Mouse (Mus musculus) midbrain, embryonic 12.5 days (tissue): ENCODE results near the gene Frat1. TPM values are rescaled to one million over a fixed set of nuclear protein-coding genes. Genes with fewer than 3 reads are reported as not detected.
A peak's percentile ranks its signal among the peaks of the same experiment; 100 is the strongest.

Source experiments
- ATAC-seq: fragments of 200-750 bp; cut with Nextera tagmentation; 2 replicates; pipeline ENCODE4 v1.8.0; 2017; ENCODE audit warnings: low read depth, moderate TSS enrichment, moderate library complexity; ENCODE audit not compliant: low FRiP score
- H3K27ac ChIP-seq: fragments of 300-500 bp; sonication (generic); replicated peaks from 2 replicates; pipeline ENCODE4 v1.5.1; 2016; ENCODE audit warnings: mild to moderate bottlenecking
- H3K27me3 ChIP-seq: fragments of 300-500 bp; sonication (generic); 2 replicates; pipeline ENCODE4 v1.6.1; 2016; ENCODE audit warnings: mild to moderate bottlenecking
- H3K36me3 ChIP-seq: fragments of 300-500 bp; sonication (generic); 2 replicates; pipeline ENCODE4 v1.6.1; 2016
- H3K4me1 ChIP-seq: fragments of 300-500 bp; sonication (generic); 2 replicates; pipeline ENCODE4 v1.6.1; 2016
- H3K4me2 ChIP-seq: fragments of 300-500 bp; sonication (generic); replicated peaks from 2 replicates; pipeline ENCODE4 v1.6.1; 2016; ENCODE audit warnings: mild to moderate bottlenecking, moderate library complexity
- H3K4me3 ChIP-seq: fragments of 300-500 bp; sonication (generic); 2 replicates; pipeline ENCODE4 v1.5.1; 2016; ENCODE audit warnings: mild to moderate bottlenecking
- H3K9ac ChIP-seq: fragments of 300-500 bp; sonication (generic); replicated peaks from 2 replicates; pipeline ENCODE4 v1.6.1; 2016; ENCODE audit warnings: mild to moderate bottlenecking, moderate library complexity
- H3K9me3 ChIP-seq: fragments of 300-500 bp; sonication (generic); 2 replicates; pipeline ENCODE4 v1.6.1; 2016; ENCODE audit warnings: mild to moderate bottlenecking
- WGBS: fragments of 180-500 bp; shearing (Covaris S2); methylation state at CpG from one replicate; pipeline ENCODE4 v1.1.7; 2016; 5-methylcytosine and 5-hydroxymethylcytosine counted together
- polyA plus RNA-seq: library from polyadenylated mRNA; unstranded; fragments of >200 nt; fragmentation: Nextera tagmentation; extraction: Ambion mirVana; gene quantifications from 2 replicates; pipeline ENCODE4 v1.2.1, GENCODE M21; 2016

The Frat1 gene
- polyA plus RNA-seq, 1 experiment from 2014 or later, result 15.5 TPM

DNA sequence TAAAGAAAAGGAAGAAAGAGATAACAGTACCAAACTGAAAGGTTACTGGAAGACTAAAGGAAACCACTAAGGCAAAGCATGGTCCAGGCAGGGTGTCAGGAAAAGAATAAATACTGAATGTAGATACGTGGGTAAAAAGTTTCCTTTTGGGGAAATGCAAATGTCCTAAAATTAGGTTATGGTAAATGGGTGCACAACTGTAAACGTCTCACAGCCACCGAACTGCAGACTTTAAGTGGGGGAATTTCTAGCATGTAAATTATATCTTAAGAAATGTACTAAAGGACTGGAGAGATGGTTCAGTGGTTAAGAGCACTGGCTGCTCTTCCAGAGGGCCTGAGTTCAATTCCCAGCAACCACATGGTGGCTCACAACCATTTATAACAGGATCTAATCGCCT is 11.0 kb upstream of the Frat1 start:
- 91% methylated on average over 4 of the region's 4 CpGs for WGBS
- ATAC-seq, result no peak
- no peaks in the 10 kb centered on the region for H3K36me3 ChIP-seq

DNA sequence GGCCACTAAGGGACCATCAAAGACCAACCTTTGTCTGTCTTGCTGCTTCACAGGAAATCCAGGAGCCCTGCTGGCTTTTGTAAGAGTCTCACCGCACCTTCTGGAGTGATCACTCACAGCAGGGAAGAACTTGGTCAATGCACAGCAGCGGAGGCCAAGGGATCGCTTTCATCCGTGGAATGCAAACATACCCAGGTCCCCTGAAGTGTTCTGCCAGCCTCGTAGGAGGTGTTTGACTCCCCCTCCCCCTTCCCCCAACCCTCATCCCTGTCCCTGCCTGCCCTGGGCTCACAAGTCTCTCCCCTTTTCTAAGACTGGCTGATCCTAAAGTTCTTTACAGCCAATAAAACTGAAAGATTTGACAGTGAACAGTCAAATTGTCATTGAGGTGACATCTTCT is 8.3 kb upstream of the Frat1 start:
- Histone ChIP-seq H3K4me2 (no peak overlapping the region), H3K4me3 (no peak overlapping the region), H3K9me3 (no peaks in the 10 kb centered on the region), H3K9ac (no peak overlapping the region), H3K4me1 (no peaks in the 10 kb centered on the region), H3K36me3 (no peaks in the 10 kb centered on the region), H3K27ac (no peak overlapping the region), H3K27me3 (0 out of 2 replicates have a peak, but pooled peaks cover 6% of the 10 kb centered on the region)
- 10% methylated on average over 5 of the region's 5 CpGs for WGBS
- no peak for ATAC-seq

More for the DNA sequence above, 11.0 kb upstream of the Frat1 start:
- no peak overlapping the region for H3K4me3 ChIP-seq
- H3K4me1 ChIP-seq, result no peaks in the 10 kb centered on the region
- peaks cover 4% of the 10 kb centered on the region; the same call in 1 of the 2 replicates for H3K9me3 ChIP-seq
- H3K27me3 ChIP-seq, result 0 out of 2 replicates have a peak, but pooled peaks cover 6% of the 10 kb centered on the region
- H3K27ac ChIP-seq, result no peak overlapping the region
- H3K4me2 ChIP-seq, result no peak overlapping the region
- no peak overlapping the region for H3K9ac ChIP-seq

GRCm38 (mm10) chr19:41822589-41822988 is 7.2 kb upstream of the Frat1 start:
- no peaks in the 10 kb centered on the region for H3K9me3 ChIP-seq
- no peaks in the 10 kb centered on the region for H3K4me1 ChIP-seq
- H3K27me3 ChIP-seq, result 0 out of 2 replicates have a peak, but pooled peaks cover 6% of the 10 kb centered on the region
- no peak for ATAC-seq
- H3K36me3 ChIP-seq, result no peaks in the 10 kb centered on the region
- H3K4me2 ChIP-seq, result no peak overlapping the region
- H3K27ac ChIP-seq, result no peak overlapping the region
- WGBS, result 91% methylated on average over 1 of the region's 1 CpGs
- H3K4me3 ChIP-seq, result no peak overlapping the region
- H3K9ac ChIP-seq, result no peak overlapping the region

DNA sequence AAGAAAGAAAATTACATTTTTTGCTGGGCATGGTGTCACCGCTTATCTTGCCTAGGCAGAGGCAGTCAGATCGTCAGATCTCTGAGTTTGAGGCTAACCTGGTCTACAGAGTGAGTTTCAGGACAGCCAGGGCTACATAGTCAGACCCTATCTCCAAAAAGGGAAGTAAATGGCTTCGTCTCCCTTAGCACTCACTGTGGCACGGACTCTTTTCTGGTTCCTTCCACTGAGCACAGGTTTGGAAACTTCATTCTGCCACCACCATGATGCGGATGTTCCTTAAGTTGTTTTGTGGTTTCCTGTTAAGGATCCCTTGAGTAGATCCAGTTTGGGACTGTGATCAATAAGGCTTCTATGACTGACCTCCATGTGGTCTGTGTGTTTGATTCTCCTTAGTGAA is 4.8 kb upstream of the Frat1 start:
- no peak overlapping the region for H3K4me2 ChIP-seq
- H3K27me3 ChIP-seq, result 0 out of 2 replicates have a peak, but pooled peaks cover 6% of the 10 kb centered on the region
- H3K4me3 ChIP-seq, result no peak overlapping the region
- 86% methylated on average over 5 of the region's 5 CpGs for WGBS
- no peaks in the 10 kb centered on the region for H3K4me1 ChIP-seq
- H3K9me3 ChIP-seq, result no peaks in the 10 kb centered on the region
- no peaks in the 10 kb centered on the region for H3K36me3 ChIP-seq
- H3K9ac ChIP-seq, result no peak overlapping the region
- no peak overlapping the region for H3K27ac ChIP-seq
- no peak for ATAC-seq

GRCm38 (mm10) chr19:41826529-41826928 is 3.2 kb upstream of the Frat1 start:
- H3K27me3 ChIP-seq, result peaks cover 6% of the 10 kb centered on the region
- ATAC-seq, result no peak
- no peak overlapping the region for H3K4me2 ChIP-seq
- no peaks in the 10 kb centered on the region for H3K36me3 ChIP-seq
- peaks cover 11% of the 10 kb centered on the region for H3K4me1 ChIP-seq
- H3K4me3 ChIP-seq, result no peak overlapping the region
- H3K27ac ChIP-seq, result no peak overlapping the region
- no peak overlapping the region for H3K9ac ChIP-seq
- no peaks in the 10 kb centered on the region for H3K9me3 ChIP-seq
- 90% methylated on average over 3 of the region's 3 CpGs for WGBS

DNA sequence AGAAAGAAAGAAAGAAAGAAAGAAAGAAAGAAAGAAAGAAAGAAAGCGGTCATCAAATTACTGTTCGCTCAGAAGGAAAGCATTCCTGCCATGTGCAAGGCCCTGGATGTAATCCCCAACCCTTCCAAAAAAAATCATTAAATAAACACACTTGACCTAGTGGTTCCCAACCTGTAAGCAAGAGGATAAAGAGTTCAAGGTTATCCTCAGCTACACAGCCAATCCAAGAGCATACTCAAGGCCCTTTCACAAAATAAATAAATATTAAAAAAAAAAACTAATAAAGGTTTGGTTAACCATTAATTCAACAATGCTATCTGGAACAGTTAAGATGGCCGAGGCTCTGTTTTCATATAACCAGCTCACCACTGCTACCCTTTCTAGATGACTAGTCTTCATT is 829 bp upstream of the Frat1 start:
- peak overlapping the region; percentile 47; the same call in 1 of the 2 replicates for H3K9ac ChIP-seq
- H3K9me3 ChIP-seq, result no peaks in the 10 kb centered on the region
- H3K4me2 ChIP-seq, result peak overlapping the region; percentile 98
- H3K4me3 ChIP-seq, result peak overlapping the region; percentile 79
- H3K4me1 ChIP-seq, result peaks cover 29% of the 10 kb centered on the region
- peak overlapping the region; percentile 74 for H3K27ac ChIP-seq
- ATAC-seq, result no peak
- no peaks in the 10 kb centered on the region for H3K36me3 ChIP-seq
- 62% methylated on average over 3 of the region's 3 CpGs for WGBS
- peaks cover 28% of the 10 kb centered on the region for H3K27me3 ChIP-seq

DNA sequence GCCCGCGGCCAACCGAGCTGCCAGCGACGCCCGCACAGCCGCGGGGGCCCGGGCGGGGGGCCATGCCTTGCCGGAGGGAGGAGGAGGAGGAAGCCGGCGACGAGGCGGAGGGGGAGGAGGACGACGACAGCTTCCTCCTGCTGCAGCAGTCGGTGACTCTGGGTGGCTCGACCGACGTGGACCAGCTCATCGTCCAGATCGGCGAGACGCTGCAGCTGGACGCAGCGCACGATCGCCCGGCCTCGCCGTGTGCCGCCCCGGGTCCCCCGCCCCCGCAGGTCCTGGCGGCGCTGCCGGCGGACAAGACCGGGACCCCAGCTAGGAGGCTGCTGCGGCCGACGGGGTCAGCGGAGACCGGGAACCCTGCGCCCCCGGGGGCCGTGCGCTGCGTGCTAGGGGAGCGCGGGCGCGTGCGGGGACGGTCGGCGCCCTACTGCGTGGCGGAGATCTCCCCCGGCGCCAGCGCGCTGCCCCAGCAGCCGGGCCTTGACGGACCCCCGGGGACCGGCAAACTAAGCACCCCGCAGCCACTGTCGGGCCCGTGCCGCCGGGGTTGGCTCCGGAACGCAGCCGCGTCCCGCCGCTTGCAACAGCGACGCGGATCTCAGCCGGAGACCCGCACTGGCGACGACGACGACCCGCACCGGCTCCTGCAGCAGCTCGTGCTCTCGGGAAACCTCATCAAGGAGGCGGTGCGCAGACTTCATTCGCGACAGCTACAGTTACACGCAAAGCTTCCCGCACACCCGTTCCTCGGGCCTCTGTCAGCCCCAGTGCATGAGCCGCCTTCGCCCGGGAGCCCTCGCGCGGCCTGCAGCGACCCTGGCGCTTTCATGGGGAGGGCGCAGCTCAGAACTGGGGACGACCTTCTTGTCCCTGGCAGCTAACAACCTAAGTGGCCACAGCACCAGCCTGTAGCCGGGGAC is 599 bp downstream of the Frat1 start:
- H3K4me1 ChIP-seq, result peaks cover 34% of the 10 kb centered on the region
- H3K27me3 ChIP-seq, result peaks cover 28% of the 10 kb centered on the region
- no peaks in the 10 kb centered on the region for H3K9me3 ChIP-seq
- peak overlapping the region; percentile 98 for H3K4me2 ChIP-seq
- H3K27ac ChIP-seq, result peak overlapping the region; percentile 92
- H3K36me3 ChIP-seq, result no peaks in the 10 kb centered on the region
- under 1% methylated on average over 85 of the region's 112 CpGs for WGBS
- peak overlapping the region; percentile 79 for H3K4me3 ChIP-seq
- ATAC-seq, result peak; percentile 67
- H3K9ac ChIP-seq, result peak overlapping the region; percentile 88

GRCm38 (mm10) chr19:41831101-41831570 is 1.4 kb downstream of the Frat1 start:
- H3K27ac ChIP-seq, result peak overlapping the region; percentile 92; the same call in 1 of the 2 replicates

DNA sequence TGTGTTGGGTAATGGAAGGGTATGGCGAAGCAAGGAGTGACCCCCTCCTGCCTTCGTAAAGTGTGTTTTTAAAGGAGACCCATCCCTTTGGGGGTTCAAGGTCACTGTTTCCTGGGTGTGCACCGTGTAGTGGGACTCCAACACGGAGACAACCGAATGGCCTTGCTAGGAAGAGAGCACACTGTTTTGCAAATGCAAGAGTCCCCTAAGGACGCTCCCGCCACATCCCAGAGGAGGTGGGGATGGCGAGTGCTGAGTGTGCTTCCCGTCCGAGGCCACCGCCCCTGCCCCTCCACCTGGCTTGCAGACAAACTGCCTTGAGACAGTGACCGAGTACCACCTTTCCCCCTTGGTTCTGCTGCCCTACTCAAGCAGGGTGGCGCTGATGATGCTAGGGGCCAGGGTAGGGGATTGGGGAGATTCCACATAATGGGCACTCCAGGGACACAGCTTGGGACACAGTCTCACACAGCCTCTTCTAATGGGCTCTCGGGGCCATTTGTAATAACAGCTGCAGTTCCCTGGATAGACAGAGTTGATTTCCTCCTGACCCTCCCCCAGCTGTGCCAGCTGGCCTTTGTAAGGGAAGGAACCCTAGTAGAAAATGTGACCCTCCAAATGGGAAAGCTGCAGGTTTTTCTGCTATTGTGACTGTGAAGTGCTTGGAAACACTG is 2.1 kb downstream of the Frat1 start:
- no peak for ATAC-seq
- Histone ChIP-seq H3K27ac (0 out of 2 replicates have a peak overlapping the region, but pooled peaks have one; percentile 20), H3K27me3 (peaks cover 29% of the 10 kb centered on the region), H3K4me1 (peaks cover 45% of the 10 kb centered on the region), H3K9me3 (no peaks in the 10 kb centered on the region), H3K9ac (peak overlapping the region; percentile 29; the same call in 1 of the 2 replicates), H3K36me3 (no peaks in the 10 kb centered on the region), H3K4me3 (peak overlapping the region; percentile 79), H3K4me2 (peak overlapping the region; percentile 98)
- WGBS, result 4% methylated on average over 14 of the region's 14 CpGs

More at GRCm38 (mm10) chr19:41831101-41831570, 1.4 kb downstream of the Frat1 start:
- WGBS, result 1% methylated on average over 19 of the region's 19 CpGs
- ATAC-seq, result no peak
- H3K4me1 ChIP-seq, result peaks cover 42% of the 10 kb centered on the region
- H3K4me2 ChIP-seq, result peak overlapping the region; percentile 98
- no peaks in the 10 kb centered on the region for H3K36me3 ChIP-seq
- H3K9ac ChIP-seq, result peak overlapping the region; percentile 88
- peak overlapping the region; percentile 79 for H3K4me3 ChIP-seq
- H3K9me3 ChIP-seq, result no peaks in the 10 kb centered on the region
- peaks cover 28% of the 10 kb centered on the region for H3K27me3 ChIP-seq

- H3K9me3 ChIP-seq, result no peaks in the 10 kb centered on the region
- no peak for ATAC-seq
- 67% methylated on average over 13 of the region's 13 CpGs for WGBS
- H3K27ac ChIP-seq, result 0 out of 2 replicates have a peak overlapping the region, but pooled peaks have one; percentile 30
- peaks cover 33% of the 10 kb centered on the region for H3K27me3 ChIP-seq
- peaks cover 45% of the 10 kb centered on the region for H3K4me1 ChIP-seq
- peak overlapping the region; percentile 79 for H3K4me3 ChIP-seq
- peak overlapping the region; percentile 98 for H3K4me2 ChIP-seq
- no peaks in the 10 kb centered on the region for H3K36me3 ChIP-seq
- no peak overlapping the region for H3K9ac ChIP-seq
Observed at GRCm38 (mm10) chr19:41832501-41833201, 2.9 kb downstream of the Frat1 start.

DNA sequence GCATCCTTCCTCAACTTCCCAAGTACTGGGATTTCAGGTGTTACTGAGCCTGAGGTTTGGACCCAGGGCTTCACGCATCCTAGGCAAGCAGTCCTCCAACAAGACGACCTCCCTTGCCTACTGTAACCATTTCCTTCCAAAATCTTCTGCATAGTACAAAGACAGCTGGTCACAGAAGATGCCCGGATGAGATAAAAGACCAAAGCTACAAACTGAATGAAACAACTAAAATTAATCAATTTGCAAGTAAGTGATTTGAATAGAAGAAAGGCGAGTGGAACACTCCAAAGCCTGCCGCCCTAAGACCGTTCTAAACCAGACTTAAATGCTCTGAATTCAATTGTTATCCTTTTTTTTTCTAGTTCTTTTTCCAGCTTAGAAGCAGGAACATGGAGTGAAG is 5.6 kb downstream of the Frat1 start:
- 39% methylated on average over 6 of the region's 6 CpGs for WGBS
- H3K4me2 ChIP-seq, result peak overlapping the region; percentile 28; the same call in 1 of the 2 replicates
- H3K27me3 ChIP-seq, result peaks cover 33% of the 10 kb centered on the region
- H3K4me3 ChIP-seq, result no peak overlapping the region
- ATAC-seq, result no peak
- no peaks in the 10 kb centered on the region for H3K36me3 ChIP-seq
- H3K27ac ChIP-seq, result no peak overlapping the region
- H3K9ac ChIP-seq, result no peak overlapping the region
- peaks cover 43% of the 10 kb centered on the region for H3K4me1 ChIP-seq
- no peaks in the 10 kb centered on the region for H3K9me3 ChIP-seq
